Mouse (Mus musculus): ENCODE measurements around the gene Mbd4.
"Not testable (repeated sequence)": the region's sequence is repeated elsewhere in the genome, so short reads cannot be mapped to it uniquely, and the experiment has no call there.

The Mbd4 gene

DNA sequence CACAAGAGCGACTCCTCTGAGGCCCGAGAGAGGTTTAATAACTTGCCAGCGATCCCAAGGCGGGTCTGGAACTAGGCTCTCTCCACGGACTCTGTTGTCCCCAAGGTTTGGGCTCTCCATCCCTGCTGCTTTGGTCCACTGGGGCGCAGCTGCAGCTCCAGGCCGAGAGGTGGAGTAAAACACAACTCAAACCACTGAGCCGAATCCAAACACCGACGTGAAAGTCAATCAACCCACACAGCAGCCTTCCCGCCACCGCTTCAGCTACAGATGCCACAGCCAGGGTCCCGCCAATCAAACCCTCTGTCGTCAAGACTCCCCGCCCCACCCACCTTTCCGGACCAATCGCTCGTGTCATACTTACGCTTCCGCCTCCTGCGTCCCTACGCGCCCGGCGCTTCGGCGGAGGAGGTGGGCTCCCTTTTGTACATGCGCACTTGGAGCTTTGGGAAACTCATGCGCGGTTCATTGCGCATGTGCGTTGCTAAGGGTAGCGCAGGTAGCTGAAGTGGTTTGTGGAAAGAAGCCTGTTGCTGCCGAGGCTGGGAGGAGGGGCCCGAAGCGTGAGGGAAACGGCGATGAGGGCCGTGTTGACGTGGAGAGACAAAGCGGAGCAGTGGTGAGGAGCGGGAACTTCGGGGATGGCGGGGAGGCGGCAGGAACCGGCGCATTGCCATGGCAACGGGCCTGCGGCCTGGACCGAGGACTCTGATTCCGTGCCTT is at the start of gene Mbd4, which contains the start of gene Ift122:
Gene Mbd4 (minus strand): TSS at position 281 of the 723 bp plus-strand sequence.
Gene Ift122 (plus strand): TSS at position 380 of the 723 bp plus-strand sequence.
- peak; percentile 96 to 99 for DNase-seq (ENCODE audit: low spot score in 2 of 2)

DNA sequence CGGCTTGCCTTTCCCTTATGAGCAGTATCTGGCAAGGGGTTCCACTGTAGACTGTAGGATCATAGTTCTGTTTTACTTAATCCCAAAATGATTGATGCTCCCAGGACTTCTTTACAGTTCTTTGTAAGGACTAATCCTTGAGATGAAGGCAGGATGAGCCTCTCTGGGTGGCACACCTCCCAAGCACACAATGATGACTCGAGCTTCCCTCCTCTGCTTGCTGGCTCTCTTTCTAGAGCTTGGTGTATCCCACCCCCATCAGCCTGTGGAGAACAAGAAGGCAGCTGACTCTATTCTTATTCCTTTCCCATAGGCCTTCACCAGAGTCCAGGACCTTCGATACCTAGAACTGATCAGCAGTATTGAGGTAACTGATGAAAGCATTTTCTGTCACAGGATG is 49.4 kb upstream of the Mbd4 start:
- DNase-seq (ENCODE audit: low spot score in 2 of 2): no peak

DNA sequence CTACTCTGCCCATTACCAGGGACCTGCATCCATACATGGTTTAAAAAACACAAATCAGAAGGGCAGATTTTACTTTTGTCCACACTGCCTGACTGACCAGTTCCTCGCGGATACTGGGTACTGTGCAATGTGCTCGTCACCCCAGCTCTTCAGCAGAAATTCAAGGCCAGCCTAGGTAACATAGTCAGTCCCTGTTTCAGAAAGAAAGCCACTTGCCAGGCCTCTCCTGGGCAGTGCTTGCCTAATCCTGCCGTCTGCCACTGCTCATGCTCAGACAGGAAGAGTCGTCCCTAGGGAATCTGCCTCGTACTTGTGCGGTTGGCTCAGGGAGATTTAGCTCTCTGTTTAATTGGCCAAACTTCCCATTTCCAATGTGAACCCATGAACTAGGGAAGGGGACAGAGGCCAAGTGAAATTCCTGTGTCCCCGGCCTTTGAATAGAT is 48.3 kb upstream of the Mbd4 start:
- DNase-seq (ENCODE audit: low spot score in 2 of 2): no peak

DNA sequence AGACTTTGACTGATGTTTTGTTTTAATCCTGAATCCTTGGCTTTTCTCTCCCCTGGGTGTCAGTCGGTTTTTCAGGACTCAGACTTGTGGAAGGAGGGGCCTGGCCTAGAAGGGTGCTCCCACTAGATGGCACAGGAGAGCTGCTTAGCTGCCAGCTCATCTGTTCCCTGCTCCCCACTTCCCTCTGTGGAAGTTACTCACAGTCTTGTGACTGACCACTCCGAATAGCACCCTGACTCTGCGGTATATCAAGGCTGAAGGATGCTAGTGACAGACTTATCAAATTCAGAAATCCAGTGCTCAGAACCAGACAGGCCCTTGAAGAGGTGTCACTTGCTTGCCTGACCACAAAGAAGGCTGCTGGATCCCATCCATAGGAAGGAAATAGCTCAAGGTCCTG is 47.9 kb upstream of the Mbd4 start:
- peak; percentile 32 to 63 for DNase-seq (ENCODE audit: low spot score in 2 of 2)

DNA sequence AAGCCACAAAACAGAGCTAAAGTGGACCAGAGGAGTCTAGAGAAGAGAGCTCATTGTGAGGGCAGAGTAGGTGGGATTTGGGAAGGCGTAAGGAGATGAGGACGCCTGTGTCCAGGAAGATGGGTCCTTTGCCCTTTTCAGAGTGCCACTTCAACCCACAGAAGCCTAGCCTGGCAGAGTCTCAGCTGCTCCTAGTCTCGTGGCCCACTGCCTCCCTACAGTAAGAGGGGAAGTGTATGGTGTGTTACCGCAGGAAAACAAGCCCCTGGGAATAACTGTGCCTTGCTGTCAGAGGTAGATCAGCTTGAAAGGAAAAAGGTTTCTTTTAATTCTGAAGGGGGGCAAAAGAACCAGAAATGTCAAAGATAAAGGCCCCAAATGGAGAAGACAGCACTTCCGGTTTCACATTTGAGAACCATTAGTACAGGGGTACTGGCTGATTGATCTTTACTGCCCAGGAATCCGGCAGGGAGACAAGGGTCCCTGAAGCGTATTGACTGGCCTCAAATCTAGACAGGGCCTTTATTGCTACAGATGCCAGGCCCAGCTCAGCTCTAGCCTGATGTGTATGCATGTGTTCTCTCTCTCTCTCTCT is 44.9 kb upstream of the Mbd4 start:
- DNase-seq (ENCODE audit: low spot score in 2 of 2): no peak

DNA sequence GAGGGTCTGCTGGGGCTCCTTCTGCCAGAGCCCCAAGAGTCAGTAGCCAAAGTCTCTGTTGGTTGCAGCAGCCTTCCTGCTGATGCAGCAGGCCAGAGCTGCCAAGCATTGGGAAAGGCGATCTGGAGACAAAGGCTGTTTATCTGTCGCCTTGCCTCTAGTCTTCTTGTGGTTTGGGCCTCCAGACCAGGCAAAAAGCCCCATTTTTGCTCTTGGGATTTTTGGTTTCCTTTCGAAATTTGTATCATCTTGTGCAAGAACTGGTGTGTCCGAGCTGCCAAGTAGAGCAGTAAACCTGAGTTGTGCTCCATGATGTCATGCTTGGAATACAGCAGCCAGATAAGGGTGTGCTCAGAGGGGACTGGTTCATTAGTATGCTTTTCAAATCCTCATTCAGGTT is 43.9 kb upstream of the Mbd4 start:
- no peak for DNase-seq (ENCODE audit: low spot score in 2 of 2)

DNA sequence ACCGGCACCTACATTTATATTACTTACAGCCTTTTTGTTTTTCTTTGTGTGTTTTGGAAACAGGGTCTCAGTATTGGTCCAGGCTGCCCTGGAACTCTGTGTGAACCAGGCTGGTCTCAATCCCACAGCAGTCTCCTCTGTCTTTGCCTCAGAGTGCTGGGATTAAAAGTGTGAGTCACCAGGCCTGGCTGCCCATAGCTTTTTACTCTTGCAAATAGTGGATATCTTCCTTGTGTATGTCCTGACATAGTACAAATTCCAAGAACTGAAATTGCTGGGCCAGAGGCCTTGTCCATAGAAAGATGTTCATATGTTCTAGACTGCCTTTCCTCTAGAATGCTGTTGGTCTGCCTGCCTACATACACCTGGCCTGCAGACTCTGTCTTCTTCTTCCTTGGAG is 43.2 kb upstream of the Mbd4 start:
- DNase-seq (ENCODE audit: low spot score in 2 of 2): no peak

DNA sequence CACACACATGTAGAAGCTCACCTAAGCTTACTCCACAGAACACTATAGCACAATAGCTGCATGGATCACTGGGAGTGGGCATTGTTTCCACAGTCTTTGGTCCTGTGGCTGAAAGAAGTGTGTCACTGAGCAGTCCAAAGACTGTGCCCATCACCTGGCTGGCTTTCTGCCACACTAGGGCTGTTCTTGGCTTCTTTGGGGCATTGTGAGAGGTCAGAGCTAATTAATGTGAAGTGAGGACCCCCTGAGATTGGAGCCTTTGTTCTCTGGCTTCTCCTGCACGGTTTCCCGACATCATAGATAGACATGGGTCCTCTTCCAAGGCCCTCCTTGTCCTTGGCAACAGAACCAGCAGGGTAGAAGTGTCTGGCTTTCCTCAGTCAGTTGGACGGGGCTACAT is 39.2 kb upstream of the Mbd4 start:
- no peak for DNase-seq (ENCODE audit: low spot score in 2 of 2)

DNA sequence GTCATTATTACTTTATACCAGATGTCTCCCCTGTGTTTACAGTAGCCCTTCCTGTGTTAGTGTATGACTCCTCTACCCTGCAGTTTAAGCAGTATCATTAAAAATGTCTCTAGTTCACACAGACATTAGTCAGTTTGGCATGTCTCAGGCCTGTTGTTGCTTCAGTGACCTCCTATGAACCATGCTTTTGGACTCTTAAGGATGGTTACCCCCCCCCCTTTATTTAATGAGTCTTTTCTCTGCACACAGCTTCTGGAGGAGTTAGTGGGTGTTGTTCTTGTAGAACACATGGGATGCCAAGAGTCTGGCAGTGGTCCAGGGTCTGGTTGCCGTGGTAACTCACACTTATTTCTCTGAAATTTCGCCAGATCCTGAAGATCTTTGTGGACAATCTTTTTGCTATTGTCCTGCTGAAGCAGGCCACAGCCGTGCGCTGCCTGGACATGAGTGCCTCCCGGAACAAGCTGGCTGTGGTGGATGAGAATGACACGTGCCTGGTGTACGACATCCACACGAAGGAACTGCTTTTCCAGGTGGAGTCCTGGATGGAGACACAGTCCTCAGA is 38.4 kb upstream of the Mbd4 start:
- DNase-seq (ENCODE audit: low spot score in 2 of 2): no peak

DNA sequence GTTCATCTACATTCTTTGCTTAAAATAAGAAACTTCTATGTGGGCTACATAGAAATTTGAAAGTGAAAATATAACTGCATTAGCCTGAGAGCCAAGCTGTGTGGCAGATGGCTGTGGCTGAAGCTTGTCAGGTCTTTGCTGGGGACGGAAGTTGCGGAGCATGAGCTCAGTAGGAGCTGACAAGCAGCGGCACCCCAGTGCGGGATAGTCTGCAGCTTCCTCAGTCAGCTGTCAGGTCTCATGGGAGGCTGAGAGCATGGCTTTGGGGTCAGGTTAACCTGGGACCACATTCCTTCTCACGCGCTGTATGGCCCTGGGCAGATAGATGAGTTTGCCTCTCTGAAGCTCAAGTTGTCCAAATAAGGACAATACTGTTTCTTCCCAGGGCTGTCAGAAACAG is 37.9 kb upstream of the Mbd4 start:
- no peak for DNase-seq (ENCODE audit: low spot score in 2 of 2)

DNA sequence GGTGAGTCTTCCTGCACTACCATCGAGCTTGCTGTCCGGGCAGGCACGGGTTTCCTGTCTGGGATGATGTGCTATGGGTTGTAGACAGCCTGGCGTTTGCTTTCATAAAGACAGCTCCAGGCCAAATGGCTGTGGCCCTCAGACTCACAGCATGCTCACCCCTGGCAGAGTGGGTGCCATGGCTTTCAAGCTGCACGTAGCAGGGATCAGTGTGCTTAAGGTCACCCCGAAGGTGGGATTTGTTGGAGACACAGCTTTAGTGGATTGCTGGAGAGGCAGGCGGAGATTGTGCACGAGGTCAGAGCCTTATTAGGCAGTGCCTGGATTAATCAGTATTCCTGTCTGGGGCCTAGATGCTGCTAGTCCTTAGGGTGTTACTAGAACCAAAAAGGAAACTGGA is 37.4 kb upstream of the Mbd4 start:
- DNase-seq (ENCODE audit: low spot score in 2 of 2): no peak

DNA sequence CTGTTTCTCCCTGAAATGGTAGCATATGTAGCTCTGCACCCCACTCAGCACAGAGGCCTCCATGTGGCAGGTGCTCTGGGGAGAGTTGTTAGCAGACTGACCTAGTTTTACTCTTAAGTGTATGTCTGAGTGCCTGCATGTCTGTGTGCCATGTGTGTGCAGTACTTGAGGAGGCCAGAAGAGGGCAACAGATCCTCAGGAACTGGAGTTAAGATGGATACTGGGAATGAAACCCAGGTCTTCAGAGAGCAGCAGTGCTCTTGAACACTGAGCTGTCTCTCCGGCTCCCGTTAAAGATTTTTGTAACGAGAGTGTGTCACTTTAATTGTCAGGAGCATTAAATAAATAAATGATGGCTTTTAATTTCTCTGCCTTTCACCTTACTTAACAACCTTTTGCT is 35.1 kb upstream of the Mbd4 start:
- peak; percentile 35 to 41 for DNase-seq (ENCODE audit: low spot score in 2 of 2)

DNA sequence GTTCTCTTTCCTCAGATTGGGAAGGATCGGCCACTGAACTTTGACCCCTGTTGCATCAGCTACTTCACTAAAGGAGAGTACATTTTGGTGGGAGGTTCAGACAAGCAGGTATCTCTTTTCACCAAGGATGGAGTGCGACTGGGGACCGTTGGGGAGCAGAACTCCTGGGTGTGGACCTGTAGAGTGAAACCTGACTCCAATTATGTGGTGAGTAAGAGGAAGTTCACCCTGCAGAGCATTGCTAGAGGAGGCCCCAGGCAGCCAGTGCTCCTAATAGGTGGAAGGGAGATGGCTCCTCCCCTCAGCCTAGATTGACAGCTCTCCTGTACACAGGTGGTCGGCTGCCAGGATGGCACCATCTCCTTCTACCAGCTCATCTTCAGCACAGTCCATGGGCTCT is 33.7 kb upstream of the Mbd4 start:
- DNase-seq (ENCODE audit: low spot score in 2 of 2): peak; percentile 42 to 56

DNA sequence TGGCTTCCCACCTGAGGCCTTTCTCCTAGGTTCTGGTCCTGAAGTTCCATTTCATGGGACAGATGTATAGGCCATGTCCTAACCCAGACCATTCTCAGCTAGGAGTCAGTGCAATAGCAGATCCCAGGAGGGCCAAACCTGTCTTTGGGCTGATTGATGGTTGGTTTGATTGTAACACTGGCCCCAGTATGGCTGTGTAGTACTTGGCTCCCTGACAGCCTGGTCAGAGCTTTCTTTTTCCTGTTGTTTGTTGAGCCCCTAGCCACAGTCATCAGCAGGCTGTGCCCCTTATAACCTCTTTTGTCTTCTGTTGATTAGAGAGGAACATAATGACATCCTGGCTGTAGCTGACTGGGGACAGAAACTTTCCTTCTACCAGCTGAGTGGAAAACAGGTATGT is 30.8 kb upstream of the Mbd4 start:
- DNase-seq (ENCODE audit: low spot score in 2 of 2): no peak

DNA sequence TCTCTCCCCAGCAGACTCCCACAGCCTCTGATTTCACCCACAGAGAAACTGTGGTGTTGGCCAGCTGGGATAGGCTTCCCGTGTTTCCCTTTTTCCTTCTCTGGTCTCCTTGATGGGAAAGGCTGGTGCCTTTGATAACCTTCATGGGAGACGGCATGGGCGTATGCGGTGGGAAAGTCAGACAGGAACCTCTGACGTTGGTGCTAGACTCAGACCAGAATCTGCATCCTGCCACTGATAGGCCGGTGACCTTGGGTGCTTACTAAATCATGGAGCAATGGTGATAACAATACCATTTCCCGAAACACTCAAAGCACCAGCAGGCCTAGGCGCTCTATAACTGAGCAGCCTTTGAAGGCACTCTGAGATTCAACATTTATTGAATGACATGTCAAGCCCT is 27.6 kb upstream of the Mbd4 start:
- no peak for DNase-seq (ENCODE audit: low spot score in 2 of 2)

DNA sequence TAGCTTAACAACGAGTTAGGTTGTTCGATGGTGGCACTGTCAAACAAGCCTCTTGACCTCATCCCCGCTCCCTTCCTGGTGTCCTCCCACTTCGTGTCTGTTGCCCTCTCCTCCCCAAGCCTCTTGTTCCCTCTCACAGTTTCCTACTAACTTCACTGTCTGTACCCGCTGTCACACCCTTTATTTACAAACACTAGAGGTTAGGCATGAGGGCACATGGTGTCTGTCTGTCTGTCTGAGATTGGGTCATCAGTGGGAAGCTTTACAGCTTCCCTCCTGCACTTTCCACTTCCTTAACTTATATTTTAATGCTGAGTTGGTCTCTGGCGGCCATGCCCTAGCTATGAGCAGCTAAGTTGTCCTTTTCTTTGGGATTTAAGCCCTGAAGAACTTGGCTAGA is 26.6 kb upstream of the Mbd4 start:
- DNase-seq (ENCODE audit: low spot score in 2 of 2): no peak

DNA sequence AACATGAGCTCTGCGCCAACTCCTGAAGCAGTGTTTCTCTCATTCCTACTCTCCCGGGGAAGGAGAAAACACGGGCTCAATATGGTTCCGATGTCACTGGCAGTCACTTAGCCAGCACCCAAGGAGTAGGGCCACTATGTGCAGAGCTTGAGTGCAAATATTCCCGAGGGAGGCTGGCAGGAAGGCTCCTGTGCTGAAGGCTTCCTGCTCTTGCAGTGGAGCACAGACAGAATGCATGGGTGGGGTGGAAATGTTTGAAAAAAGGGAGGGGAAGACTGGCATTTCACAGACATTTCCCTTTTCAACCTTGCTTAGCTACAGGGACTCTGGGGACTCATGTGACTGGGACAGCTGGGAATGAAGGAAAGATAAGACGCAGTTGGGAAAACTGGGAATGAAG is 25.5 kb upstream of the Mbd4 start:
- DNase-seq (ENCODE audit: low spot score in 2 of 2): no peak

DNA sequence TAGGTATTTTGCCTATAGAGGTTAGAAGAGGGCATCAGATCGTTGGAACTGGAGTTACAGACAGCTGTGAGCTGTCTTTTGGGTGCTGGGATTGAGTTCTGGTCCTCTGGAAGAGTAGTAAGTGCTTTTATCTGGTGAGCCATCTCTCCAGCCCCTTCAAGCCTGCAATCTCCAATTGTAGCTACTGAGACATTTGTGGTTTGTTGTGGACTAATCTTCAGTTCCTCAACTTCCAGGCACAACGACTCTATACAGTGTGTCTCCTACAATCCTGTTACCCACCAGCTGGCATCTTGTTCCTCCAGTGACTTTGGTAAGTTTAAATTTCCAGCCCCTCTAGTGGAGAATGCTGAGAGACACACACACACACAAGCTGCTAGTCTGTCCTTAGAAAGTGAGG is 24.1 kb upstream of the Mbd4 start:
- DNase-seq (ENCODE audit: low spot score in 2 of 2): no peak

DNA sequence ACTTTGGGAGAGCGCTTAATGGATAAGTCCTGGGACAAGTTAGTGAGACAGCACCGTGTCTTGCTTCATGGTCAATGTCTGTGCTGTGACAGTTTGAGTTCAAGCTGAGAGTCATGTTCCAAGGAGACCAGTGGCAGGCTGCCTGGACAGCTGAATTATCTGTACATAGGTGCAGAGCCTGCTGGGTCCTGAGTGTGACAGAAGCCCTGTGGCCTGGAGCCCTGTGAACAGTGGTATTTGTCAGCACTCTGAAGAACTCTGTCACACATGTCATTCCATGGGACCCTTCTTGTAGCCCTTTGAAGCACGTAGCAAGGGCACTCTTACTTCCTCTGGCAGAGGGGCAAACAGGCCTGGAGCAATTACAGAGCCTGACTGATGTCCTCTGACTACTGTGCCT is 18.1 kb upstream of the Mbd4 start:
- not testable (repeated sequence) for DNase-seq (ENCODE audit: low spot score in 2 of 2)

DNA sequence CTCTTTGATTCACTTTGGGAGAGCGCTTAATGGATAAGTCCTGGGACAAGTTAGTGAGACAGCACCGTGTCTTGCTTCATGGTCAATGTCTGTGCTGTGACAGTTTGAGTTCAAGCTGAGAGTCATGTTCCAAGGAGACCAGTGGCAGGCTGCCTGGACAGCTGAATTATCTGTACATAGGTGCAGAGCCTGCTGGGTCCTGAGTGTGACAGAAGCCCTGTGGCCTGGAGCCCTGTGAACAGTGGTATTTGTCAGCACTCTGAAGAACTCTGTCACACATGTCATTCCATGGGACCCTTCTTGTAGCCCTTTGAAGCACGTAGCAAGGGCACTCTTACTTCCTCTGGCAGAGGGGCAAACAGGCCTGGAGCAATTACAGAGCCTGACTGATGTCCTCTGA is 14.0 kb upstream of the Mbd4 start:
- DNase-seq (ENCODE audit: low spot score in 2 of 2): not testable (repeated sequence)

DNA sequence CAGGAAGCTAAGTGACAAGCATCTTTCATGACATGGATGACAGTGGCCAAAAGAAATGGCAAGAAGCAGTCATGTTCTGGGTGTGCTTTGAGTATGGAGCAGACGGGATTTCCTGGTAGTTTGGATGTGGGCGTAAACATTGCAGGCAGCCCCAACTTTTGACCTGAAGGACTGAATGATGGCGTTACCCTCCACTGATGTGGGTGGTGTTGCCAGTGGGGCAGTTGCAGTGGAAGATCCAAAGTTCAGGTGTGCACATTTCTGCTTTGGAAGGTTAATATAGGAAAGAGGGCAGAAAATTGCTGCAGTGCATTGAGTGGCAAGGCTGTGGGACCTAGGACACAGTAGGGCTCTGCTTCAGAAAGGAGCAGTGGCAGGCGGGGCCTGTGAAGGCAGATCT is 12.1 kb upstream of the Mbd4 start:
- no peak for DNase-seq (ENCODE audit: low spot score in 2 of 2)

DNA sequence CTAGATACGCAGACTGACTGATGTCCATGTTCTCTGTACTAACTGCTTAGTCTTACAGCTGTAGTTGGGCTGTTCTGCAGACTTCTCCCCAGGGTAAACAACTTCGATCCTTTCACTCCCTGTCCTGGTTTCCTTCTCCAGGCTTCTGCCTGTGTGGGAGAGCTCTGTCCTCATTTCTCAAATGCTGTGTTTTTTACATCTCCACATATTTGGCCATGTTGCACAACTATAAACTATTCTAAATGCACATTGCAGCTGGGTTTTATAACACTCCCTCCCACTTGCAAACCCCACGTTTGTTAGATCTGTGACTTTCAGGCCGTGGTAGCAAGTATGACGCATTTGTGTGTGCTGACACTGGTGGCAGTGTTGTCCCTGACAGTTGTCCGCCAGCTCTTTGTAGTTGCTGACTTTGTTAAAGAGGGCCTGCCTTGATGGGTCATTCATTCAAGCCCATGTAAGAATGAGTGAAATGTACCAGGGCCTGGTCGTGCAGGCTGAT is 10.2 kb upstream of the Mbd4 start:
- no peak for DNase-seq (ENCODE audit: low spot score in 2 of 2)

DNA sequence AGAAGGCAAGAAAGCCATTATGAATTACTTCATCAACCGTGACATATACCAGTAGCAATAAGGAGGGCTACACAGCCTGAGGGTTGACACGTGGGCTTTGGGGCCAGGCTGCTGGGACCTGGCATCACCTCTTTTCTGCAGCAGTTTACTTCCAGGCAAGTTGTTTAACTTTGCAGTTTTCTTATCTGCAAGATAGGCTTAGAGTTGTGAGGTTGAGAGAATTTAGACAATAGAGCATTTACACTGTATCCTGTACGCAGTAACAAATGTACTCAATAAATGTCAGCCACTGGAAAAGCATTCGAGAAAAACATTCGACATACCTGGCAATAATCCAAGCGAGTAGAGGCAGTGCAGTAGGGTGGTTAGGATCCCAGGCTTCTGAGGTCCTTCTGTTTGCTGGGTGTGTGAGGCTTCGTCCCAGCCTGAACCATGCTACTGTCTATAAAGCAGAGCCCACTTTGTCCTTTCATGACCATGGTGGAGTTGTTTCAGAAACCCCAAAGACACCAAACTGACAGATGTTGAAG is 6.9 kb upstream of the Mbd4 start:
- DNase-seq (ENCODE audit: low spot score in 2 of 2): no peak
